Mouse (Mus musculus) erythroblast, adult 5-6 weeks (primary cell): ENCODE results near the gene Ttll3. TPM values are rescaled to one million over a fixed set of nuclear protein-coding genes. Genes with fewer than 3 reads are reported as not detected.
A peak's percentile ranks its signal among the peaks of the same experiment; 100 is the strongest.

Experiments used
- ATAC-seq: replicated peaks from 2 replicates; pipeline ENCODE4 v1.8.0; 2016; ENCODE audit warnings: moderate number of reproducible peaks, mild to moderate bottlenecking, moderate TSS enrichment, inconsistent platforms; ENCODE audit not compliant: poor library complexity, low FRiP score, severe bottlenecking
- total RNA-seq, 2 experiments: library from RNA; stranded (forward) in 1 of 2; stranded (reverse) in 1 of 2; fragments of 150-400 nt in 1 of 2; fragments of 200-764, 138-1000 nt in 1 of 2; gene quantifications; 2 replicates each; pipeline versions ENCODE4 v1.2.3 to v1.2.4; 2015 to 2017; ENCODE audit warnings: low replicate concordance in 2 of 2

Ttll3 gene
- 3.3 TPM in 1 of 2 replicates, not detected in the other for total RNA-seq (2015; ENCODE audit: low replicate concordance)
- total RNA-seq (2017; ENCODE audit: low replicate concordance), result 2.3 and 3.6 TPM in 2 replicates

DNA sequence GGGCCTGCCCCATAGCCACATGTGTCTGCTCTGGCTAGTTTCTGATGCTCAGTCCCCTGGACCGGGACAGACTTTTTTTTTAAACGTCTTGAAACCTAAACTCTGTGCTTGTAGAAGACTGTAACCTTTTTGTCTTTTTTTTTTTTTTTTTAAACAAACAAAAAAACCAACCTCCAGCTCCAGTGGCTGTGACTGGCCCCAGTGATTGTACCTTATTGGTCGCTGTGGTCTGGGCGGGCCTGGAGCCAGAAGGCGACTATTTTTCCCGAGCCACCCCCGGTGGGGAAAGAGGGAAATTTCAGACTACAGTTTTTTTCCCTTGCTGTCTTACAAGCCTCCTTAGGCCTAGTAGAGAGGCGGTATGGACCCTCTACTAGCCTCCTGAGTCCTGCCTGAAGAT lies at the start of gene Ttll3:
Gene Ttll3 (plus strand): TSS at position 301 of the 400 bp plus-strand sequence.
- ATAC-seq, result no peak

DNA sequence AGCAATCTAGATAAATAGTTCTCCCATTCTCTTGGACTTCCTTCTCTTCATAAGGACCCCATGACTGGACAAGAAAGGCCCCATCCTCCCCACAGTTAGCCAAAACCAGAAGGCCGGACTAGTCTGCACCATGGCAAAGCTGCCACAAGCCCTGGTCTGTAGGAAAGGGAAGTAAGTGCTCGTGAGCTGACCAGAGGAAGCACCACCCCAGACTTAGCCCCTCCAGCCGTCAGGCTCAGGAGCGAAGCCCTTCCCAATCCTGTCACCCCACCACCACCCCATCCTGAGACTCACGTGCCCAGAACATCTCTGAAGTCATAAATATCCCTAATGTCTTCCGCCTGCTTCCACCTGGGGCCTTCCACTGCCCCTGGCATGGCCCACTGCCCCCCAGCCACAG lies 47.5 kb upstream of the Ttll3 start:
- ATAC-seq, result no peak

- ATAC-seq, result no peak
Measured at GRCm38 (mm10) chr6:113342297-113342696, 46.8 kb upstream of the Ttll3 start.

DNA sequence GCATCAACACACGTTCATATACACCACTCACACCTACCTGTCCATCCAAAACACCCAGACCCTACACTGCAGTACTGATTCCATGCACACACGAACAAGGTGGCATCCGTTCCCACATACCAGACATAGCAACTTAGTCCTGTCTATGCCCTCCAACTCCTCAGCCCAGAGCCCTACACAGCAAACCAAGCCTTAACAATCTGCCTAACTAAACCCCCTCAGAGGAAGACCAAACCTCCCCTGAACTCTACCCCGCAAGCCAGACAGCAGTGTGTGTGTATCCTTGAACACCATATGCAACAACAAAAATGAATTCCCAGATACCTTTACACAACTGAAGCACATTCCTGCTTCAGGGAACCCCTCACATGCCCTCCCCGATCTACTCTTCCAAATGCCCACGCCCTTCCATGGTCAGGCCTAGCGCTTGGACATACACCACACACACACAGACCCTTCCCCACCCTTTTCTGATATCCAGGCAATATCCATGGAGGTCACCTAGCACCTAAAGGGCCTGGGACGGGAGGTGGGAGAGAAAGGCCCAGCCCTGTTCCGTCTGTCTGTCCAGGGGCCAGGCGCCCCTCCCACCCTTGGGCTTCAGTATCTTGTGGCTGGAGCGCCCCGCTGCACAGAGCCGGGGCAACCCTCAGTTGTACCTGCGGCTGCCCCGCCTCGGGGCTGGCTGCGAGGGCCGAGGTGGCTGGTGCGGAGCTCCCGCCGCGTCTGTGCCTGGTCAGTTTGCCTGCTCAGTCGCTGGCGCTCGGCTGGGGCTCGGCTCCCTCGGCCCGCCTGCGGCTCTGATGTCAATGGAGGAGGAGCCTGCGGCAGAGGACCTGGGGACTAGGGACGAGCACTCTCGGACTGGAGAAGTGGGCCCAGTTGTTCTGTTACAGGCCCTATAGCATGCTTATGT lies 45.6 kb upstream of the Ttll3 start, which contains the start of gene Camk1:
Gene Camk1 (minus strand): TSS at position 808 of the 916 bp plus-strand sequence.
- ATAC-seq, result peak; percentile 31; the same call in 1 of the 2 replicates

- ATAC-seq, result no peak
Measured at GRCm38 (mm10) chr6:113344321-113344720, 44.7 kb upstream of the Ttll3 start.

DNA sequence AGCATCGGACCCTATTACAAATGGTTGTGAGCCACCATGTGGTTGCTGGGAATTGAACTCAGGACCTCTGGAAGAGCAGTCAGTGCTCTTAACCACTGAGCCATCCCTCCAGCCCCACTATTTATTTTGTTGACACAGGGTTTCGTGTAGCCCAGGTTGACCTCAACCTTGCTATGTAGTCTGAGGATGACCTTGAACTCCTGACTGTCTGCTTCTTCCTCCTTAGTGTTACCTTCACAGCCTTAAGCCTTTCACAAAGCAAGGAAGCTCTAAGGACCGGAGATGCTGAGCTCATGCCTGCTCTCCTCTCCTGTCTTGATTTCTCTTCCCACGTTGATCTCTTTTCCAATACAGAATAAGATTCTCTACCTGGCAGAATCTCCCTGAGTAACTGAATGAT lies 42.2 kb upstream of the Ttll3 start:
- no peak for ATAC-seq

DNA sequence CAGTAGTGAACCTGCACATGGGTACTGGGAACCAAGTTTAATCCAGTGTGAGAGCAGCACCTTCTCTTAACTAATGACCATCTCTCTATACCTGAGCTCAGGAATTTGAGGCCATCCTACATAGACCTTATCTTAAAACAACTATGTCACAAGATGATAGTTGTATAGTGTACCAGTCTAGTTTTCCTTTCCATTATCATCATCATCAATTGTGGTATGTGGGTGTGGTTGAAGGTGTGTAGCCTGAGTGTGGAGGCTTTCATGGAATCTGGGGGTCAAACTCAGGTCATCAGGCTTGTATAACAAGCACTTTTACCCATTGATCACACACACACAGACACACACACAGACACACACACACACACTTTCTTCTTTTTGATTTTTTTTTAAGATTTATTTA lies 38.5 kb upstream of the Ttll3 start:
- no peak for ATAC-seq

DNA sequence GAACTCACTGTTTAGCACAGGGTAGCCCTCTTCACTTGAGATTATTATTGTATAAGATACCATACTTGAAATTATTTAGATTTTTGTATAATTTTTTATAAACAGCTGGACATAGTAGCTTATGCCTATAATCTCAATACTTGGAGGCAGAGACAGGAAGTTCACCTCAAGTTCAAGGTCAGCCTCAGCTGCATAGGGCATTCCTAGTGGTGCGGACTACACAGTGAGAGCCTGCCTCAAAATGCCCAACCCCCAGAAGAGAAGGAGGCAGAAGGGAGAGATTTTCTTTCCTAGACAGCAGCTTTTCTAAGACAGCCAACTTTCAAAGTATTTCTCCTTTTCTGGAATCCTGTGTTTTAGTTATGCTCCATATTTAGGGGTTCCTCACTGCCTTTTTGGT lies 37.9 kb upstream of the Ttll3 start:
- no peak for ATAC-seq

DNA sequence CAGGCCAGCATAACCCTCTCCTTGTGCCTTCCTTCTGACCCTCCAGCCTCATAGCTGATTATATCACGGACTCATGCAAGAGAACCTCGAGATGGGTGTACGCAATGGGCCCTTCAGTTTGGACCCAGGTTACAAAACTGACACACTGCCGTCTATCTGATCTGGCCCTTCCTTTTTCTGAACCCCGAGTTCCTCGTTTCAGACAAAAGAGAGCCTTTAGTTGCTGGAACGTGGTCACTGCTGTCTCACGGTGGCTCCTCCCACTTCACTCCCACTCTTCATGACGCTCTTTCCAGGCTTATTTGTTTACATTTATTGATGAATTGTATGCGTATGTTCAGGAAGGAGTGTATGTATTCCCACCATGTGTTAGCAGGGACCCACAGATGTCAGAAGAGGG lies 37.4 kb upstream of the Ttll3 start:
- ATAC-seq, result no peak

- ATAC-seq, result no peak
Measured at GRCm38 (mm10) chr6:113352820-113353219, 36.2 kb upstream of the Ttll3 start.

DNA sequence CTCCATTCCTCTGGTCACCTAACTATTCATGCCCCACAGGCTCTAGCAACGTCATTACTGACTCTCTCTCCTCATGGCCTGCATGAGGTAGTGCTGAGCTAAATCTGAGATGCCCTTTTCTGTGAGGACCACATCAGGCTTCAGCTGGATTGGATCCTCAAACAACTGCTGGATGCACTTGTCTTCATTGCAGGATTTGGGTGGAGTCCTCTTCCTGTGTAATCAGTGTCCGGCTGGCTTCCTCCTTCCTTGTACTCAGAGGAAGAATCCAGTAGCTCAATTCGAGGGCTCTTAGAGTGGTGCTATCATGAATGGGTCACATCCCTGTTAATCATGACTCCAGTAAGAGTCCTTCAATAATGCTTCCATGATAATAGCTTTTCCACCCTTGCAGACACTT lies 35.4 kb upstream of the Ttll3 start:
- no peak for ATAC-seq

DNA sequence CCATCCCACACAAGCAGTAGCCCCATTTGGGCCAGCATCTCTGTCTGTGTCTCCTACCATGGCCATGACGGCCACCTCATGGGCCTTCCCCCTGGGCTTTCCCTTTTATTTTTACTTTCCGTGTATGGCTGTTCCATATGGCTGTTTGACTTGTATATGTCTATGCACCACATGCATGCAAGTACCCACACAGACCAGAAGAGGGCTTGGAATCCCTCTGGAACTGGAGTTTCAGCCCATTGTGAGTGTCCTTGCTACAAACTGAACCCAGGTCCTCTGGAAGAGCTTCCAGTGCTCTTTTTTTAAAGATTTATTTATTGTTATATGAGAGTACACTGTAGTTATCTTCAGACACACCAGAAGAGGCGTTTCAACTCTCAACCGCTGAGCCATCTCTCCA lies 27.6 kb upstream of the Ttll3 start:
- ATAC-seq, result no peak

- ATAC-seq, result no peak
Measured at GRCm38 (mm10) chr6:113362241-113362640, 26.8 kb upstream of the Ttll3 start.

DNA sequence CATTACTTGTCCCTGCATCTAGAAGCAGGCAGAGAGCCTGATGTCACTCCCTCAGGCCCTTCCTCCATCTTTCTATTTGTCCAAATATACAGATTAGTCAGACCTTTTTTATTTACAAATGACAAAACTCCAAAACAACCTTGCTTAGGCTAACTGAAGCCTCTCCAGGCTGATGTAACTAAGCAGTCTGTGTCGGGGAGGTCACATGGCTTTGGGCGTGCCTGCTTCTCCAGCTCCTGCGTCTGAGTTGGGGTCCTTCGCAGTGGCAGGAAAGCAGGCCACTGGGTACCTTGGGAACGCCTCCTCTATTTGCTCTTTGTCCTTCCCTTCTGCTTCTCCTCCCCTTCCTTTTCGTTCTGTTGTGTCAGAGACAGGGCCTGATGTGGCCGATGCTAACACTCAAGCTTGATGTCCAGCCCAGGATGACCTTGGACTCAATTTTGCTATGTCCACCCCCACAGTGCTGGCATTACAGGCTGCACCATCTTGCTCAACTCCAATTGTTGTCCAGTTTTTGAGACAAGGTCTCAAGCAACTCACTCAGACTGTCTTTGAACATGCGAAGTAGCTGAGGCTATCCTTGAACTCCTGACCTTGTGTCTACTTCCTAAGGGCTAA lies 24.4 kb upstream of the Ttll3 start:
- ATAC-seq, result no peak

- ATAC-seq, result no peak
Measured at GRCm38 (mm10) chr6:113366639-113367038, 22.4 kb upstream of the Ttll3 start.

- ATAC-seq, result no peak
Measured at GRCm38 (mm10) chr6:113367574-113367973, 21.5 kb upstream of the Ttll3 start.

DNA sequence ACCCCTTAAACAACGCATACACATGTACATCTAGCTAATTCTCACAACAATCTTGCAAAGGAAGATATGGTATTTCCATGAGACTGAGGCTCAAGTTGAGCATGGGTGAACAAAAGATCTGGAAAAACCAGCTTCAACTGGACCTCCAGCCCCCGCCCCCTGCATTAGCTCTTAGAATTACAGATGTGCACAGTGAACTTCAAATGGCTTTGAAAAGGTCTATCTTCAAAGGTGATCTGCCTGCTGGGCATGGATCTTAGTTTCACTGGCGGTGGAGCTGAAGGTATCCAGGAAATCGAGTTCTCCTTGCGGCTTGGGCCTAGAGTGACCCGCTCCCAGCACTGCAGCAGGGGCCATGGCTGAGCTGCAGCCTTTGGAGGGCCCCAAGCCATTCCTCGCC lies 20.9 kb upstream of the Ttll3 start:
- ATAC-seq, result no peak

- ATAC-seq, result no peak
Measured at GRCm38 (mm10) chr6:113368577-113368976, 20.5 kb upstream of the Ttll3 start.

GRCm38 (mm10) chr6:113370194-113370929 lies 18.7 kb upstream of the Ttll3 start:
- no peak for ATAC-seq

GRCm38 (mm10) chr6:113373491-113373890 lies 15.6 kb upstream of the Ttll3 start:
- ATAC-seq, result no peak

- ATAC-seq, result no peak
Measured at GRCm38 (mm10) chr6:113377172-113377495, 11.9 kb upstream of the Ttll3 start.
